Mouse (Mus musculus) megakaryocyte-erythroid progenitor cell, adult 5-6 weeks (primary cell): ENCODE results near the gene Nisch. TPM values are rescaled to one million over a fixed set of nuclear protein-coding genes. Genes with fewer than 3 reads are reported as not detected.

Experiments used
- ATAC-seq: replicated peaks from 2 replicates; pipeline ENCODE4 v1.8.0; 2016; ENCODE audit warnings: mild to moderate bottlenecking, inconsistent platforms; ENCODE audit not compliant: severe bottlenecking, poor library complexity, low FRiP score, low TSS enrichment
- total RNA-seq, 2 experiments: library from RNA; stranded (forward) in 1 of 2; stranded (reverse) in 1 of 2; fragments of 200-1000, 215-1000 nt in 1 of 2; fragments of >200 nt in 1 of 2; fragmentation: Nextera tagmentation in 1 of 2; gene quantifications; 2 replicates each; pipeline ENCODE4 v1.2.3; 2014 to 2017

Gene Nisch
- total RNA-seq, 2 experiments from 2014 or later, result 67.7 to 144 TPM

DNA sequence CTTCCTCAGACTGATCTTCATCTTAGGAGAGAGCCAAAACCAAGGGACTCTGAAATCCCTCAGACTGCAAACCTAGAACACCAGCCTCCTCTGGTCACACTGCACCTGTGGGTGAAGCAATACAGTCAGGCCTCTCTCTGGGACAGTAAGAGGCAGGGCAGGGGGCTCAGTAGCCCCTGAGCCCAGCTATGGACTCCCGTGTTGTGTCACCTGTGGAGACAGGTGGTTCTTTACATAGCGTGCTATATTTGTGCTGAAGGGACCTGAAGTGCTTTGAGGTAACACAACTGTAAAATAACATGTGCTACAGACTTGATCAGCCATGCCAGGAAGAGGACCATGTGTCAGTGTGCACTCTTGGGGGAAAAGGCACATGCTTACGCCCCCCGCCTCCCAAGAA, 21.2 kb downstream of the Nisch start:
- ATAC-seq, result no peak

DNA sequence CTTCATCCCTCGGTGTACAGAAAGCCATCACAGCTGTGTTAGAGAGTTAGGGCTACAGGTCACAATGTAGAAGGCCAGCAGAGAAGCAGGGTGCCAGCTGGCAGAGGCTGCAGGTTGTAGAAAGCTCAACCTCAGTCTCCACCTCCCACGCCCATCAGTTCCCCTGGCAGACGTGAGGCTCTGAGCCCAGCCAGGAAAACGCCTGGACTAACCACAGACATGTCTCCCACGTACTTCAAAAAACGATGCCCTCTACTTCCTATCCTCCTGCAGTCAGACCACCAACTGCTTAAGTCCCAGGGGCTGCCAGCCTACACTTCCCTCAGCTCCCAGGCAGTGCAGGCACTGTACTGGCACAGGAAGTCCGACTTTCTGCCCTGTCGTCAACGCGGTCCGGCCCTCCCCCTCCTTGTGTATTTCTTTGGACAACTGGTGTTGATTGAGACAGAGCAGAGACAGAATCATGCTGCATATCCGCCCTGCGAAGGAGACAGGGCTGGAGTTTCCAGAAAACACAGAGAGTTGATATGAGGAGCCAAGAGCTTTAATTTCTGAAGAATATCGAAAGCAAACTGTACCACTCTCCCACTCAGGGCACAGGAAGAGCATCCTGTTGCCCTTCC, 21.7 kb downstream of the Nisch start:
- no peak for ATAC-seq

DNA sequence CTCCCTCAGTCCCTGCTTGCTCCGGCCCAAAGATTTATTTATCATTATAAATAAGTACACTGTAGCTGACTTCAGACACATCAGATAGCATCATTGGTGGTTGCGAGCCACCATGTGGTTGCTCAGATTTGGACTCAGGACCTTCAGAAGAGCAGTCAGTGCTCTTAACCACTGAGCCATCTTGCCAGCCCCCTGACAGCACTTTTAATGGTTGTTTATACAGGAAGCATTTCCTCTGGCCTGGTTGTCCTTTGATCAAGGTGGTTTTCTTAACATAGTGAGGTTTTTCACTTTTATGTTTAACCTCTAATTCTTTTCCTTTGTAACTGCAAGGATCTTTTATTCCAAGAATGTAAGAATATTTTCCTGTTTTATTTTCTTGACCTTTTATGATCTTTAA, 22.3 kb downstream of the Nisch start:
- ATAC-seq, result no peak

DNA sequence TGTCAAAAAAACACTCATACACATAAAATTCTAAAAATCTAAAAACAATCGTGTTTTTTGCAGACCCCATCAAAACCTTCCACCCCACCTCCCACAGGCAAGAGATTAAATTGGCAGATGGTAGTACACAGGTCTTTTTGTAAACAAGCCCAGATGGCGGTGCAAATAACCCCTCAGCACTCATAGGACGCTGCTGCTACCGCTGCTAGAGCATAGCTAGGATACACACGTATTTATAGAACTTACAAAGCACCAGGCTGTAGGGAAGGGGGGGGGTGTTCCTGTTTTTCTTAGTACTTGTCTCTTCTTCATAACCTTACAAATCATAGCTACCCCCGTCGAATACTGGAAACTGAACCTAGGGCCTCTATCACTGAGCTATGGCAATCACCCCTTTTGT, 23.0 kb downstream of the Nisch start:
- no peak for ATAC-seq

DNA sequence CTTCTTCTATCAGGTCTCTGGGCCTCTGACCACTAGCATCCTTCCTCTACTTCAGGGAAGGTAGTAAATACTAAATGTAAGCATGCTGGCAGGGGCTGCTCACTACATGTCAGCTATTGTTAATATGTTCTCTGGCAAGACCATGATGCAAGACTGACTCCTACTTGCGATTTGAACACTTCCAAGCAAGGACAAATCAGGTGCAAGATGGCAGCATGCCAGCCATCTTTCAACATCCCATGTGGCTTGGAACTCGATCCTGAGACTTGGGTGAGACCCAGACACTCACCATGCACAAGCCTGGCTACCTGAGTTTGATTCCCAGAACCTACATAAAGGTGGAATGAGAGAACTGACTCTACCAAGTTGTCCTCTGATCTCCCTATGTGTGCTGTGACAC, 24.8 kb downstream of the Nisch start:
- ATAC-seq, result no peak

DNA sequence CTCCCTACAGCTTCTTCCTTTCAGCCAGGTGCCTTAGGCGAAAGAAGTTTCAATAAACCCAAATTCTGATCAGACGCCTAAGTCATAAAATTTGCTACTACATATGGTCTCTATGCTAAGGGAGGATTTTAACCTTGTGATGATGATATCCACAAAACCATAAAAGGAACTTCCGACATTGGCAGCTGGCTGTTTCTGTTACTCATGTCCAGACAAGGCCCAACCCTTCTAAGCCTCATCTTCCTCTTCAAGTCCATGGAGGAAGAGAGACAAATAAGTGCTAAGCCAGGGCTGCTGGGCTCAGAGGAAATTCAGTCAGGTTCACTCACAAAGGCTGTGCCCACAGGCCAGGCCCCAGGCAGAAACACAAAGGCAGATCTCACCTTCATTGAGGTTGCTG, 27.4 kb downstream of the Nisch start:
- ATAC-seq, result no peak

DNA sequence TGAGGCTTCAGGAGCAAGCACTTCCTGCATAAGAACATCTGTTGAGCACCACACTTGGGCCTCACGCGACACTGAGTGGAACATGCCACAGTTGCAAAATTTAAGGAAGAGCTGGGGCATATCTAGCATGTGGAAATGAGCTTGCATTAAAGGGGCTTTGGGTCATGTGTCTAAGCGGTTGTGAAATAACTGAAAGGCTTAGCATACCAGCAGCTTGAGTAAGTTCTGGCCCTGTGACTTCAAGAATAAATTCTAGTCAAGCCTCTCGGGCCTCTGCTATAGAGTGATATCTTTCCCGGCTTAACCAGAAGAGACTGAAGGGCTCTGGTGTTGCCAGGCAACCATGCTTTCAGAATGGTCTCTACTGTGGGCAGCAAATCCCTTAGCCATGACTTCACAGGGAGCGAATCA, 28.0 kb downstream of the Nisch start:
- ATAC-seq, result no peak

DNA sequence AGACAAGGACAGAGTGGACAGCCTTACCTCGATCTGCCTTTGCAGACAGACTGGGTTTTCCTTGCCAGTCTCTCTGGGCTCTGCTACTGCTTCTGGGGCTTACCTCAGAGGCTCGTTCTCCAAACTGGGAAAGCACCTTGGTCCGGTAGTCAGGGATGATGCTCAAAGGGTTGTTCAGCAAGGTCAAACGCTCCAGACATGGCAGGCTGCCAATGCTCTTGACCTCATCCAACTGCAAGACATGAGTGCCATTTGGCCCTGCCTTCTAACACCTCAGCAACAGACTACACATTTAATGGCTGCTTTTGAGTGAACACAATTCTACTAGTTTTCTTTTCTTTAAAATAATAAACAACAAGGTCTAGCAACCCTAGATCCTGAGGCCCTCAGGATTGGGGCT, 30.1 kb downstream of the Nisch start:
- ATAC-seq, result no peak

DNA sequence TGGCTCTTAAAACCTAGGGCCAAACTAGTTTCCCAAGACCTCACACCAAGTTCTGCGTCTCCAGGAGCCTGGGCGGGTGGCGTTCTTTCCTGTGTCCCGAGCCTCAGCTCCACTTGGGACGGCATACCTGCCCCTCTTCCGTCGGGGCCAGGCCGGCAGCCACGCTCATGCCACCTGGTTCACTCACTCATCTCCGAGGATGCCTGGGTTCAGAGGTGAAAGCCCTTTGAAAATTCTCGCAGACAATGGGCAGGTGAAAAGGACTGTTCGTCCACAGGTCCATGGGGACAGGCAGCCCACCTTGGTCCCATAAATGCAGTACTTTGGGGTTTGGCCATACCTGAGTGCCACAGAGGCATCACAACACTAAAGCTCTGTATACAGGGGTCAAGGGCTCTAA, 32.6 kb downstream of the Nisch start:
- no peak for ATAC-seq

DNA sequence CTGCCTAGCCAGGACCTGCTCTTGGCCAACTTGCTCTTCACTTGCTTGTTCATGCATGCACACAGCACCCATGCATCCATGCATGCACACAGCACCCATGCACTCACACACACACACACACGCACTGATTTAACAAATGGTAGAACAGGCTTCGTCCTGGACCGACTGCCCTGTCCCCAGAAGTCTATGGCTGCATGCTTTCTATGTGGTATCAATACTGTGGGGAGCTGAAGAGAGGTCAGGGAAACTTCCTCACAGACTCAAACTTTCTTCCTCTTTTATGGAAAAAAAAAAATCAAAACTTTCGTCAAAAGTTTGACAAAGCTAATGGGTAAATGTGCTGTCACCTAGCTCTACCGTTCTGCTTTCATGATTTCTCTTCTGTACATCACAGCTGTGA, 33.2 kb downstream of the Nisch start:
- no peak for ATAC-seq

DNA sequence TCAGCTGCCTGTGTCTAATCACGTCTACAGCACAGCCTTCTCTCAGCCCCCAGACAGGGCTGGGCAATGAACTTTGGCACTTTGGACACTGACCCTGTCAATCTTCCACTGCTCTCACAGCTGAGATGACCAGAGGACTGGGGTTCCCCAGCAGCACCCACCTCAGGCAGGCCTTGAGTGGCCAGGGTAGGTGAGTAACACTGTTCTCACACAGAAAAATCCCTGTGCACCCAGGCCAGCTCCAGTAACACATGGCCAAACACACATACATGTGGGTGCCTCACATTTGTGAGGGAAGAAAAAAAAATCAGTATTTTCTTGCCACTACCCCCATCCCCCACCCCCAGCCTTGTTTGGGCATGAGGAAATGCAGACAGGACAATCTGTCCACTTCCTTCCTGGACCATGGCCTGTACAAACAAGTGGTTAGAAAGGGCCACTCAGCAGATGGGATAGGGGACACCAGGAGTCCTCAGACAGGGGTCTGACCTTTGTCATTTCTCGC, 33.9 kb downstream of the Nisch start:
- no peak for ATAC-seq

DNA sequence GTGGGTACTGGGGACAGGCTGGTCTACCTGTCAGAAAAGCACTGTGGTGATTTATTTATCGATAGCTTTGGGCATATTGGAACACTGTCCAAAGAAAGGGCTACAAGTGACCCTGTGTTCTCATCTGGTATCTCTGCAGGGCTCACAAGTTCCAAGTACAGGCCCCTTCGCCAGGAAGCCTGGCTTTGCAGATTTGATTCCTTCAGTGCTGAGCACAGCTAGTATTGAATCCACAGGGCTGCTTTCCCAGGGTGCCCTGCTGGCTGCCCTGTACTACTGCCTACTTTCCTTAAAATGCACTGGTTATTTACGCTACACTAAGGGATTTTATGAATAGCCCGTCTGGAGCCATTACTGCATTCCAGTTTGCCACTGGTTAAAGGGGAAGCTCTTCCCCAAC, 35.2 kb downstream of the Nisch start:
- ATAC-seq, result no peak

DNA sequence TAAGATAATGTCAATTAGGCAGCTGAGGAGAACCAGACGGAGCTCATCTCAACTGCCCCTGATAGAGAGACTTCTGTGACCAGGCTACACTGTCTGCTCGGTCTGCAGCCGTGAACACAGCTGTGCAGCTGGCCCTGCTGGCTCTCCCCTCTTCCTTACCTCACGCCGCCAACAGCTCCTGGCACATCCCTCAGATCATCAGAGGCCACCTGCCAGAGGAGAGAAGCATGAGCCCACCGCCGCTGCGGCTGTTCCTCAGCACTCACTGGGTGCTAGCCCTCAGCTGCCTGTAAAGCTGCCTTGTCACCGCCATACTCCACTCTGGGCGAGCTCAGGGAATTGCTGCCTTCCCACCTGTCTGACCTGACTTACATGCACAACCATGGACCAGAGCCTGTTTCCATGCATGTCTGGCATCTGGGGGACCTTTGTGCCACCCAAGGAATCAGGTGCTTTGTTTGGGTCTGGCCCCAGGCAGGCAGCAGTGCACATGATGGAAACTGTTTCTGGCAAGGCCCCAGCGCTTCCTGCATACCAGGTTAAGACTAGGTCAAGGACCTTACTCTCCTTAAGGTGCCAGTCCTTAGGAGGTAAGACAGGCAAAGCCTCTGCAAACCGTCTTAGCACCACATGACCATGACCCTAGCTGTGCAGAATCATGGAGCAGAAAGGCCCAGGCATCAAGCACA, 36.9 kb downstream of the Nisch start:
- ATAC-seq, result no peak

DNA sequence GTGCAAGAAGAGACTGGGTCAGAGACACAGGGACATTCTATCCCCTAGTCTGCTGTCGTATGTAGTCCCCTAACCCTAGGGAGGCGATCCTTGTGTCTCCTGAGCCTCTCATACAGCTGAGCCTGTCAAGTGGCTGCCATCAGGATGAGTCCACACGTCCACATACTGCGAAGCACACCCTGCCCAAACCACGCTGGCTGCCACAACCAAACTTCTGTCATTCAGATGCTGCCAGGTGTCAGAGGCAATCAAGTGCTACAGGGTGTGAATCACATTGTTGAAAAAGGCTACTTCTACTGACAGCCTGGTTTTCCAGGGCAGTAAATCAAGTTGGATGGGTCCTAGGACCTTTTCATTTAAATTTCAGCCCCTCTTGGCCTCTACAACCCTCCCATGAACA, 39.0 kb downstream of the Nisch start:
- no peak for ATAC-seq

DNA sequence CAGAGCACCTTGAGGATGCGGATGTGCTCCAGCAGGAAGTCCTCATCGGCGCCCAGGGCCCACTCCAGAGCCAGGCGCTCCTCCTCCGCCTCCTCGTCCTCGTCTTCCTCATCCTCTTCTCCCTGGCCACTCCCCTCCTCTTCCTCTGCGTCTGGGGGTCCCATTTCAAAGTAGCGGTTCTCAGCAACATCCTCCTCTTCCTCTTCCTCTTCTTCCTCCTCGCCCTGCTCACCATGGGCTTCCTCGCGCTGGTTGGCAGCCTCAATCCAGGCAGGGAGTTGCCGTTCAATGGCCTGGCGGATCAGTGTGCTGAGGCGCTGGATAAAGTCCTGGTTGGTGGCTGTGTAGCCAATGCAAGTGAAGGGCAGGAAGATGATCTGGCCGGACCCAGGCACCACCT, 39.5 kb downstream of the Nisch start:
- no peak for ATAC-seq

DNA sequence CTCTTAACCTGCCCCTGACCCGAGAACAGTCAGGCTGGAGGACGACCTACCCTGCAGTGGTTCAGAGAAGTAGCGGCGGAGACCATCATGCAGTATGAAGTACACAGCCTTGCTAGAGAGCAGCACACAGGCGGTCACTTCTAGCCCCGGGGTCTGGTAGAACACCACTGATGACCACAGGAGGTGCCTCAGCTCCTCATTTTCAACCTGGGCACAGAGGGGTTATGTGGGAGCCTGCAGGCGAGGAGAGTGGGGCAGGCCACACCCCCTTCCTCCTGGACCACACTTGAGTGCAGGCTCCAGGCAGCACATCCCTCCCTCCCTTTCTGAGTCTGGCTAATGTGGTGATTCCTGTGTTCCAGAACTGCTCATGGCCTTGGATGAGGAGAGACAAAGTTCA, 43.2 kb downstream of the Nisch start:
- ATAC-seq, result no peak

DNA sequence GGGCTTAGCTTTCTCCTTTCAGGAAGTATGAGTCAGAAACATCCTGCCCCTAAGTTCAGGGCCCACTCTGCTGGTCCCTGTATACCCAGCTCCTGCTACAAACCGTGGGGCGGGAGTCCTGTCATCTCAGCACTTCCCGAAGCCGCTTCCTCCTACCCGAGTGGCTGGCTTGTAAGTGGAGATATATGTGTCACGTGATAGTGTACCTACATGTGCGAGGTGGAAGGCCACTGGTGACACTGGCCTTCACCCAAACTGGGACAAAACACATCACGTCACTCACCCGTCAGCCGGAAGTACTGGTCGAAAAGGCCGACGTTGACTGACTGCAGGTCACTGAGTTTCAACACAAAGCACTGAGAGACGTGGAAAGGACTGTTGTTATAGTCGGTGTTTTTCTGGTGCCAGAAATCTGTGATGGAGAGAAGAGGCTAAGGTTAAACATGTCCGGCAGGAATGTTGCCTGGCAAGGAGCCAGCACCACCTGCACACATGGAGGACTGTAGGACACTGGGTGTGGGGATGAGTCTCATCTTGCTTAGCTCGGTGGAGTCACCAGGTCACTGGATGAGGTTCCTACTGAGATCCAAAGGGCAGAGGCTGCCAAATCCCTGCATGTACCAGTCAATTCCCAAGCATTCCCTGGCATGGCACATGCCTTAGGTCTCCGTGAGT, 43.8 kb downstream of the Nisch start:
- no peak for ATAC-seq

DNA sequence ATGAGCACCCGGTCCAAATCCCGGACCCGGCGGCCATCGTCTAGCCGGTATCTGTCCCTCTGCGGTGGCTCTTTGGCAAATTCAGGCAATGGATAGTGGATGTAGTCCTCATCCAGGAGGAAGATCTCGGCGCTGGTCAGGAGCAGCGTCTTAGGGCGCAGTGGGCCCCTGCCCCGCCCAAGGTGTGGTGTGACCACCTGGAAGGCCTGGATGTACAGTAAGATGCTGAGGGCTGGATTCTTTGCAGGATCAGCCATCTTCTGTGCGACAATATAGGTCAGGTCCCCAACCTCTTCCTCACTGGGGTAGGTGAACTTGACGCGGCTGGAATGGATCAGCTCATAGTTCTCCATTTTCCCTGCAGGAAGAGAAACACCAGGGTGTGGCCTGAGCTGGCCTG, 44.9 kb downstream of the Nisch start:
- ATAC-seq, result no peak

DNA sequence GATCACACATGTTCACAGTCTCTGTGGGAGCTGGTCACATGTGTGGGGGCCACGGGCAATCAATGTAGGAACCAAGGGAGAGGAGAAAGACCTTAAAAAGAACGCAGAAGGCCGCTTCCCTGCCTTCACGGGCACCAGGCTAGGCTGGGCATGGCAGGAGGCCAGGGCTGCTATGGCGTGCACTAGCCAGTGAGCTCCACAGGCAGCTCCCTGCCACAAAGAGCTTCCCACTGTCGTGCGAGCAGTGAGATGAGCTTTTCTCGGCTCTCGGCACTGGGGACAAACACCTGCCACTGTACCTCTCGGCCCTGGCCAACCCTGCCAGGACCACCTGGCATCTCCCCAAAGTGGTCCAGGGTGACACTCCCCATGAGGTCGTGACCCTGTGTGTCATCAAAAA, 45.4 kb downstream of the Nisch start:
- no peak for ATAC-seq

DNA sequence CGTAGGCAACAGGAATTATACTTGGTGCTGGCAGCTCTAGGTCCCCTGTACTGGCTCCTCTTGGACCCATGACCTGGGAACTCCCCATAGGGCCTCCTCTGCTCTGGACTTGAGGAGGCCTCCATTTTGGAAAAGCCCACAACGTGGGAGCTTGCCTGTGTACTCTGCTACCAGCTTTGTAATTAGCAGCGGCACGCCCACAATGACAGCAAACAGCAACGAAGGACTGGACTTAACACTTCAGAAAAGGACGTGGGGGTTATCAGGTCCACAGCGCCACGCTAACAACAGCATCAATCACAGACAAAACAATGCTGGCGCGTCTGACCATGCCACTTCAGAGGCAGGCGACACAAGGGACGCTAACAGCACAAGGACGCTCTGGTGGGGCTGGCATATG, 45.8 kb downstream of the Nisch start:
- no peak for ATAC-seq

DNA sequence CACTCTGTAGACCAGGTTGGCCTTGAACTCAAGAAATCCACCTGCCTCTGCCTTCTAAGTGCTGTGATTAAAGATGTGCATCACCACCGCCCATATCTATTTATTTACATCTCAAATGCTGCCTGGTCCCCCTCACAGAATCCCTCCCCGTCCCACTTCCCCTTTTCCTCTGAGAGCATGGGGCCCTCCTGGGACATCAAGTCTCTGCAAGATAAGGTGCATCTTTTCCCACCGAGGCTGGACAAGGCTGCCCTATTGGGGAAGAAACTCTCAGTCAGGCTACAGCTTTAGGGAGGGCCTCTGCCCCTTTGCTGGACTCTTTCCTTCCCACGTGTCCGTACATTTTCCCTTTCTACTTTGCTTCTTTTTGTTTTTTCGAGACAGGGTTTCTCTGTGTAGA, 47.2 kb downstream of the Nisch start:
- ATAC-seq, result no peak
